Mouse (Mus musculus): ENCODE measurements around the gene AB124611.
"Not testable (repeated sequence)": the region's sequence is repeated elsewhere in the genome, so short reads cannot be mapped to it uniquely, and the experiment has no call there.

AB124611 gene

GRCm38 (mm10) chr9:21525937-21526633 lies at the start of gene AB124611:
Gene AB124611, plus strand, starts transcription at chr9:21526176.
- in situ Hi-C loops (cut with MboI; ENCODE audit: low pct_unique_long_range_greater_than_20kb in 1 of 2, low sequenced_read_pairs in 2 of 2, unreplicated experiment in 1 of 2) = no loop called here

DNA sequence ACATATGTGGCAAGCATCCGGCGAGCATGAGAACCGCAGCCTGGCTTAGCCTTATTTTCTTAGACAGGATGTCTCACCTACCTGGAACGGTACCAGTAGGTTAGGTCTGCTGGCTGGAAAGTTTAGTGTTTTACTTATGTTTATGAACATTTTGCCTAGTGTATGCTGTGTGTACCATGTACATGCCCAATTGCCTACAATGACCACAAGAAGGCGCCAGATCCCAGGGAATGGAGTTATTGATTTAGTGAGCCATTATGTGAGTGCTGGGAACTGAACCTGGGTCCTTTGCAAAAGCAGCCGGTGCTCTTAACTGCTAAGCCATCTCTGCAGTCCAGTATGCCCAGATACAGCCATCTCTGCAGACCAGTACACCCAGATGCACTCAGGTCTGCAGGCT lies 48.3 kb upstream of the AB124611 start:
- in situ Hi-C loops (cut with MboI; ENCODE audit: low pct_unique_long_range_greater_than_20kb in 1 of 2, low sequenced_read_pairs in 2 of 2, unreplicated experiment in 1 of 2) = loop anchor here in 1 of 2 experiments (5.0 kb wide), 1 partner anchor 60 kb away; no protein-coding TSS in a partner anchor

DNA sequence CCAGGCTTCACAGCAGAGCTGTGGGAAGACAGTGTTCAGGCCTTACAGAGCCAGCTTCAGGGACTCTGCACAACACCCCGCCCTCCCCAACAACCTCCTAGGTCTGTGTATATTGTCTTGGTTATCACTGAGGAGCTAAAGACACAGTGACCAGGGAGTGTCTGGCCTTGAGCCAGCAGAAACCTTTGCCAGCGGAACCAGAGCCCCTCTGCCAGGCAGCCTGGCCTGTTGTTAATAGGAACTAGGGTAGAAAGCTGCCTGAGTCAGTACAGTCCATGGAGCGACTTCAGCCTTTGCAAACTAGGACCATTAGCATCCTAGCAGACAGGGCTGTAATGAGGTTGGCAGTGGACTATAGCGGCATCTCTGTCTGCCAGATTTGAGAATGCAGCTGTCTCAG lies 41.9 kb upstream of the AB124611 start:
- in situ Hi-C loops (cut with MboI; ENCODE audit: low pct_unique_long_range_greater_than_20kb in 1 of 2, low sequenced_read_pairs in 2 of 2, unreplicated experiment in 1 of 2) = no loop called here

DNA sequence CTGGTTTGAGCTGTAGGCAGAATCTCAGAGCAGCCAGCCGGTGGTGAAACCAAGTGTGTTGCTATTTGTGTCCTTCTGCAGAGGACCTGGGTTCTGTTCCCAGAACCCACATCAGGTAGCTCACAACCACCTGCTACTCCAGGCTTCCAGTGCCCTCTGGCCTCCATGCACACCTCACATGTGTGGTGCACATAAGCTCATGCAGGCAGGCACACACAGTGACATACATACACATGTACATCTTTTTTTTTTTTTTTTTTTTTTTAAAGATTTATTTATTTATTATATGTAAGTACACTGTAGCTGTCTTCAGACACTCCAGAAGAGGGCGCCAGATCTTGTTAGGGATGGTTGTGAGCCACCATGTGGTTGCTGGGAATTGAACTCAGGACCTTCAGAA lies 37.7 kb upstream of the AB124611 start:
- in situ Hi-C loops (cut with MboI; ENCODE audit: low pct_unique_long_range_greater_than_20kb in 1 of 2, low sequenced_read_pairs in 2 of 2, unreplicated experiment in 1 of 2) = not testable (repeated sequence)

DNA sequence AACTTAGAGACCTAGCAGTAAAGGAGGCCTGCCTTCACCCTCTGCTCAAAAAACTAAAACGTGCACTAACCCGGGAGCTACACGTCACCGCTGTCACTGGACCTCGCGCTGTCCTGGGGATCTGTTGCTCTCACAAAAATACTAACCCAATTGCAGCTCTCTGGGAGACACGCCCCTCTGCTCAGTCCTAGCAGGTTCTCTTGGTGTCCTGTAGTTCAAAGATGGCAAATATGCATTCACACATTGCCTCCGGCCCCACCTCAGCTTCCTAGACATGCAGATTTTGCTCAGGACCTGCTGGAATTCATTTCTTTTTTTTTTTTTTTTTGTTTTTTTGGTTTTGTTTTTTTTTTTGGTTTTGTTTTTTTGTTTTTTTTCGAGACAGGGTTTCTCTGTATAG lies 35.3 kb upstream of the AB124611 start:
- in situ Hi-C loops (cut with MboI; ENCODE audit: low pct_unique_long_range_greater_than_20kb in 1 of 2, low sequenced_read_pairs in 2 of 2, unreplicated experiment in 1 of 2) = no loop called here

- in situ Hi-C loops (cut with MboI; ENCODE audit: low pct_unique_long_range_greater_than_20kb in 1 of 2, low sequenced_read_pairs in 2 of 2, unreplicated experiment in 1 of 2) = no loop called here
Observed at GRCm38 (mm10) chr9:21493907-21494306, 32.1 kb upstream of the AB124611 start.

DNA sequence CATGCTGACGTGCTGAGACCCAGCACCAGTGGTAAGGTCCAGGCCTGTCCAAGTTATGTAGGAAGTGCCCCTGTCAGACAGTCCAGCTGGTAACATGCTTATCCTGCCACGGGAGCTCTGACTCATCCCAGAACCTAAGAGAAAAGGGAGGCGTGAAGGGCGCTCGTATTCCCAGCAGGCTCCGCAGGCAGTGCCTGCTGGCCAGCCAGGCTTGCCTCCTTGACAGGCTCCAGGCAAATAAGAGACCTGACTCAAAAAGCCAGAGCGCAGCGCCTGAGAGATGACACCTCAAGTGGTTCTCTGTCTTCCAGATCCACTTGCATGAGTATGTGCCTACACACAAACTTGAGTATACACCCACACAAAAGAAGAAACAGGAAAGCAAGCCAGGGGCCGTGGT lies 31.2 kb upstream of the AB124611 start:
- in situ Hi-C loops (cut with MboI; ENCODE audit: low pct_unique_long_range_greater_than_20kb in 1 of 2, low sequenced_read_pairs in 2 of 2, unreplicated experiment in 1 of 2) = no loop called here

- in situ Hi-C loops (cut with MboI; ENCODE audit: low pct_unique_long_range_greater_than_20kb in 1 of 2, low sequenced_read_pairs in 2 of 2, unreplicated experiment in 1 of 2) = no loop called here
Observed at GRCm38 (mm10) chr9:21496308-21497049, 29.5 kb upstream of the AB124611 start.

GRCm38 (mm10) chr9:21497050-21497542 lies 28.9 kb upstream of the AB124611 start:
- in situ Hi-C loops (cut with MboI; ENCODE audit: low pct_unique_long_range_greater_than_20kb in 1 of 2, low sequenced_read_pairs in 2 of 2, unreplicated experiment in 1 of 2) = no loop called here

DNA sequence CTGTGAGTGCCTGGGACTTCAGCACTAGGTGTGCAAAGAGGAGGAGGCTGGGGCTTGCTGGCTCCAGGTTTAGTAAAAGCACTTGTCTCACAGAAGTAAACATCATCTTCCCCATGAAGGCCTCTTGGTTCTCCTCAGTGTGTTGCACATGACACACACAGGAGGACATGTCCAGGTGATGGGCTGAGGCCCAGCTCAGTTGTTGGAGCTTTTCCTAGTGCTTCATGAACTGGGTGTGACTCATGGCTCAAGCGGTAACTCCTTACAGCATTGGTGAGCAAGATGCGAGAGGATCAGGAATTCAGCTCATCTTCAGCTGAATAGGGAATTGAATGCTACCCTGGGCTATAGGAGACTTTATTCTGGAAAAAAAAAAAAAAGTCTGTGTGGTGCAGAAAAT lies 28.3 kb upstream of the AB124611 start:
- in situ Hi-C loops (cut with MboI; ENCODE audit: low pct_unique_long_range_greater_than_20kb in 1 of 2, low sequenced_read_pairs in 2 of 2, unreplicated experiment in 1 of 2) = no loop called here

- in situ Hi-C loops (cut with MboI; ENCODE audit: low pct_unique_long_range_greater_than_20kb in 1 of 2, low sequenced_read_pairs in 2 of 2, unreplicated experiment in 1 of 2) = no loop called here
Observed at GRCm38 (mm10) chr9:21498284-21498902, 27.6 kb upstream of the AB124611 start.

- in situ Hi-C loops (cut with MboI; ENCODE audit: low pct_unique_long_range_greater_than_20kb in 1 of 2, low sequenced_read_pairs in 2 of 2, unreplicated experiment in 1 of 2) = no loop called here
Observed at GRCm38 (mm10) chr9:21503352-21503751, 22.6 kb upstream of the AB124611 start.

DNA sequence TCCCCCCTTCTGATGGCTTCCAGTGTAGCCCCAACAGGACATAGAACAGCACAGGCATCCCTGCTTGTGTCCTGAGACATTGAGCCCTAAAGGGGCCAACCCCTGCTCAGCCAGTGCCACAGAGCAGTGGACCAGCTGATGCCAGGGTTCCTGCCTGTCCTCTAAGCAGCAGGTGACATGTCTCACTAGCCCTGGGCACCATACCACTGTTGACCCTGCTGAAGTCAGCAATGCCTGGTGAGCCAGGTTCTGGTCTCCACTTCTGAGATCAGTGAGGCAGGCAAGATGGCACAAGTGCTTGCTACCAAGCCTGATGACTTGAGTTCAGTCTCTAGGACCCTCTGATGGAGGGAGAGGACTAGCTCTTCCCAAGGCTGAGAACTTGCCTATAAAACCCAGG lies 20.2 kb upstream of the AB124611 start:
- in situ Hi-C loops (cut with MboI; ENCODE audit: low pct_unique_long_range_greater_than_20kb in 1 of 2, low sequenced_read_pairs in 2 of 2, unreplicated experiment in 1 of 2) = no loop called here

GRCm38 (mm10) chr9:21507753-21508430 lies 18.1 kb upstream of the AB124611 start:
- in situ Hi-C loops (cut with MboI; ENCODE audit: low pct_unique_long_range_greater_than_20kb in 1 of 2, low sequenced_read_pairs in 2 of 2, unreplicated experiment in 1 of 2) = no loop called here

DNA sequence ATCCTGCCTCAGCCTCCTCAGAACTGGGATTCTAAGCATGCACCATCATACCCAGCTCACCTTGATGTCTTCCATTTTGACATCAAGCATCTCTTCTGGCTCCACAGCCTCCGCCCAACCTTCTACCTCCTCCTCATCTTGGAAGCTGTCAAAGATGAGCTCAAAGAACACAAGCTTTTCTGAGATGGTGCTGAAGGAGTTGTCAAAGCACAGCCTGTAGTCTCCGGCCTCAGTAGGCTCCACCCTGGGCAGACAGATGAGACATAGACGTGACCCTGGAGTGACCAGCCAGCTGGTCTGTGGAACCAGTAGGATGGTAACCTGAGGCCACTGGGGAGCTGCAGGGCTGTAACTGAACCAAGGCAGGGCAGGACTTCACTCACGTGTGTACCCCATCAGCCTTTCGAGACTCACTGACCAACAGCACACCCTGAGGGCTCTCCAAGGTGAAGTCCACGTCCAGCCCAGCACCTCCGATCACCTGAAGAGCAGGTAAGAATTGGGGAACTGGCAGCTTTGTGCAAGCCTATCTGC lies 17.0 kb upstream of the AB124611 start:
- in situ Hi-C loops (cut with MboI; ENCODE audit: low pct_unique_long_range_greater_than_20kb in 1 of 2, low sequenced_read_pairs in 2 of 2, unreplicated experiment in 1 of 2) = no loop called here

DNA sequence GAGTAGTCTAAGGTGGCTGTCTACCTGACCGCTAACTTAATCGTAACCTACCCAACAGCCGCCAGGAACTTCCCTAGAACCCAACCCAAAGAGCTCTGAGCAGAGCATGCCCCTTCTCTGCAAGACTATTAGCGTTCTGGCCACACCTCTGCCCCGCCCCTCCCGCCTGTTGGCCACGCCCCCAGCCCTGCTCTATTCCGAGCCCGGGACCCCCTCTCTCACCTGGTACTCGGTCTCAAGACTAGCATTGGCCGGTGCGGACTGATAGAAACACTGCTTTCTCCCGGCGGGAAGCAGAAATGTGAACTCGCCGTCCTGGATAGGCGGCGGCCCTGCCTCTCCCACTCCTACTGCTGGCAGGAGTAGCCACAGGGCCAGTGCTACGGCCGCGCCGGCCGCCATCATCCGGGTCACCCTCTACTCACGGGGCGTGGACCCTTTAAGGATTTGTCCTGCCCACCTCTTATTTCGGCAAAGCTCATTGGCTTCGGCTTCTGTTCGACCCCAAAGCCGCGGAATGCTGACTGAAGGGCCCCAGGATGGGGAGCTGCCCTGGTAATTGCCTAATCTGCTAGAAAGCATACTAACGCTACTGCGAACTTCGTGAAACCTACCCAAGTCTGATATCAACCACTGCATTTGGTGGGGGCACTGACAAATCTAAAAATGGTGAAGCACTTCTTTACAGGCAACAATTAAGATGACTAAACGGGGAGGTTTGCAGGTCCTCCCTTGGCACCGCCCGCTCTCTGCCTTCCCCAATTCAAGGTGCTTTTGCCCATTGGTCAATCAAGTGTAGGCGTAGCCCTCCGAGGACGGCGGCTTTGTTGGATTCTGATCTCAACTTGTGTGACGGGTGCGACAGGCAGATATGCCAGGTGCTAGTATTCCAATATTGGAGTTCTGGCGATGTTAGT lies 15.9 kb upstream of the AB124611 start, which contains the start of gene Tmed1:
Gene Tmed1, minus strand, starts transcription at position 481 of the 917 bp plus-strand sequence.
- in situ Hi-C loops (cut with MboI; ENCODE audit: low pct_unique_long_range_greater_than_20kb in 1 of 2, low sequenced_read_pairs in 2 of 2, unreplicated experiment in 1 of 2) = no loop called here

- in situ Hi-C loops (cut with MboI; ENCODE audit: low pct_unique_long_range_greater_than_20kb in 1 of 2, low sequenced_read_pairs in 2 of 2, unreplicated experiment in 1 of 2) = no loop called here
Observed at GRCm38 (mm10) chr9:21510689-21511015, 15.3 kb upstream of the AB124611 start.

- in situ Hi-C loops (cut with MboI; ENCODE audit: low pct_unique_long_range_greater_than_20kb in 1 of 2, low sequenced_read_pairs in 2 of 2, unreplicated experiment in 1 of 2) = no loop called here
Observed at GRCm38 (mm10) chr9:21511052-21511451, 14.9 kb upstream of the AB124611 start.
